ENCODE assay signal across 26 mouse cellular contexts in the genomic region with DNA sequence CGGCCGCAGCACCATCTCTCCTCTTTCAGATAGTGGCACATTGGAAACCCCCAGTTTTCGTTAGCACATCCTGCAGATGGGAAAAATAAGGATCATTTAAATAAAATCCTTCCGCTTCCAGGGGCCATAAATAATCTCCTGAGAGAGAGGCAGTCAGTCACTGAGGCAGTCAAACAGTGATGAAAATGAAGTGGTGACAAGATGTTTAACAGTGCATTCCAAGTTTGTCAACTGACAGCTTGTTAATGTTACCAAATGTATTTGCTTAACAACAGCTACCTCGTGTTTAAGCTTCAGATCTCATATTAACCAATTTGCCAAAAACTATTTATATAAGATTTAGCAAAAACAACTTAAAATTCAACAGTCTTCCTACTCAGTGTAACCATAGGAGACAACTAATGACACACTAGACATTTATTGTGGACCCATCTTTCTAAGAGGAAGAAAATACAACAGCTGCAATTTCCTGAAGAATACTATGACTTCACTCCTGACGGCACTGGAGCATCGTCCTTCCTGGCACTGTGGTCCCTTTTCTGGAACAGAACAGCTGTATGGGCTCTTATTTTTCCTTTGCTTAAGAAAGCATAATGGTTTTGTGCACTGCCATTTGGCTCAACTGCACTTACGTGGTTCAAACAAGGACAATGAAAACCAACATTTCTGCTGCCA. TPM values are rescaled to one million over a fixed set of nuclear protein-coding genes. Genes with fewer than 3 reads are reported as not detected.
DNase-seq lines count a peak whose midpoint lies in the region; ATAC-seq and TF ChIP-seq lines count a peak whose summit lies in the region.
"Had no signal": no experiment of that assay in that cellular context is flagged by ENCODE, and none has a peak within 500 bp of the region (broad histone marks: within the 10 kb centered on the region; RNA-seq: fewer than 3 reads in every experiment).

No protein-coding gene starts in this region.

- no peak overlapping the region for H3K4me2 ChIP-seq in forebrain, embryonic 16.5 days (ENCODE audit: low read length)
- no peak overlapping the region for H3K4me2 ChIP-seq in lung, embryonic 16.5 days (ENCODE audit: low read depth, low read length)
- no peak overlapping the region for H3K4me2 ChIP-seq in midbrain, postnatal 0 days (ENCODE audit: low read depth, low read length, poor library complexity, severe bottlenecking)
- H3K4me2 ChIP-seq: embryonic facial prominence, embryonic 13.5 days; heart, embryonic 13.5 days; hindbrain, embryonic 14.5 days; midbrain, embryonic 15.5 days had no signal

- H3K9ac ChIP-seq in forebrain, embryonic 16.5 days (replicated peaks; ENCODE audit: low read depth, low read length), result no peak overlapping the region
- H3K9ac ChIP-seq in lung, embryonic 16.5 days (ENCODE audit: low read length), result no peak overlapping the region
- H3K9ac ChIP-seq in midbrain, postnatal 0 days (replicated peaks; ENCODE audit: low read length, poor library complexity, severe bottlenecking), result no peak overlapping the region
- H3K9ac ChIP-seq: embryonic facial prominence, embryonic 13.5 days; heart, embryonic 13.5 days; hindbrain, embryonic 14.5 days; liver, postnatal 0 days; midbrain, embryonic 15.5 days had no signal

- intact Hi-C loops in heart, postnatal 10 days (cut with DNase I), result no loop called here

- no peaks in the 10 kb centered on the region for H3K9me3 ChIP-seq in forebrain, embryonic 16.5 days (ENCODE audit: control insufficient read depth, low read length)
- no peaks in the 10 kb centered on the region; the same call in 1 of the 2 replicates for H3K9me3 ChIP-seq in lung, embryonic 16.5 days (ENCODE audit: control insufficient read depth, low read length)
- no peaks in the 10 kb centered on the region for H3K9me3 ChIP-seq in midbrain, postnatal 0 days (ENCODE audit: low read length)
- H3K9me3 ChIP-seq: embryonic facial prominence, embryonic 13.5 days; G1E; heart, embryonic 13.5 days; midbrain, embryonic 15.5 days had no signal

- ATAC-seq in forebrain, embryonic 16.5 days, result peak; percentile 73
- peak; percentile 79 for ATAC-seq in lung, embryonic 16.5 days (ENCODE audit: low read depth)
- ATAC-seq in midbrain, postnatal 0 days (ENCODE audit: low FRiP score), result no peak
- no peak for ATAC-seq in monocyte, adult 5-6 weeks (replicated peaks; ENCODE audit: insufficient number of reproducible peaks, low FRiP score, low TSS enrichment, poor library complexity, severe bottlenecking)
- ATAC-seq: inflammation-experienced regulatory T-cells, adult 6 months; liver, postnatal 0 days; midbrain, embryonic 15.5 days; Patski had no signal

- TF ChIP-seq CTCF in midbrain, postnatal 0 days (IDR thresholded peaks at IDR 0.05), result no peak

- peak; percentile 27 to 46 for DNase-seq in heart, postnatal 10 days
- DNase-seq in heart, adult 18-20 months, result no peak
- DNase-seq in lung, postnatal 4 days, result peak; percentile 15 to 59
- no peak for DNase-seq in midbrain, postnatal 0 days (ENCODE audit: low spot score)
- DNase-seq: adrenal gland, adult 2 months; B cell, adult 2 months; cerebellum, adult 18-20 months; cerebellum, postnatal 36 days; embryo, embryonic 11 days; kidney, postnatal 36 days; layer of hippocampus, postnatal 36 days; liver, postnatal 0 days; thymus, adult 2 months; thymus, postnatal 4 days had no signal

- no peaks in the 10 kb centered on the region for H3K4me1 ChIP-seq in forebrain, embryonic 16.5 days (replicated peaks; ENCODE audit: control insufficient read depth, insufficient read depth, low read length)
- no peaks in the 10 kb centered on the region; the same call in none of the 2 replicates for H3K4me1 ChIP-seq in lung, embryonic 16.5 days (replicated peaks; ENCODE audit: control insufficient read depth, insufficient read depth, low read length)
- H3K4me1 ChIP-seq in midbrain, postnatal 0 days (ENCODE audit: insufficient read depth, low read length), result no peaks in the 10 kb centered on the region
- H3K4me1 ChIP-seq: embryonic facial prominence, embryonic 13.5 days; midbrain, embryonic 15.5 days had no signal

- no peaks in the 10 kb centered on the region for H3K36me3 ChIP-seq in forebrain, embryonic 16.5 days (ENCODE audit: control insufficient read depth, insufficient read depth)
- H3K36me3 ChIP-seq in lung, embryonic 16.5 days (ENCODE audit: control insufficient read depth, insufficient read depth, low read length), result no peaks in the 10 kb centered on the region
- peaks cover 2% of the 10 kb centered on the region; the same call in 1 of the 2 replicates for H3K36me3 ChIP-seq in midbrain, postnatal 0 days (ENCODE audit: insufficient read depth, low read length)
- H3K36me3 ChIP-seq: embryonic facial prominence, embryonic 13.5 days; midbrain, embryonic 15.5 days had no signal

- no peak overlapping the region for H3K4me3 ChIP-seq in forebrain, embryonic 16.5 days (replicated peaks; ENCODE audit: low read length)
- H3K4me3 ChIP-seq in lung, embryonic 16.5 days (ENCODE audit: low read length), result no peak overlapping the region
- H3K4me3 ChIP-seq in midbrain, postnatal 0 days (ENCODE audit: low read depth, low read length), result no peak overlapping the region
- H3K4me3 ChIP-seq: embryonic facial prominence, embryonic 13.5 days; erythroblast, embryonic 14.5 days; heart, embryonic 13.5 days; midbrain, embryonic 15.5 days had no signal

- no peaks in the 10 kb centered on the region for H3K27me3 ChIP-seq in forebrain, embryonic 16.5 days (replicated peaks; ENCODE audit: control insufficient read depth, insufficient read depth, low read length)
- H3K27me3 ChIP-seq in lung, embryonic 16.5 days (ENCODE audit: control insufficient read depth, insufficient read depth, low read depth, low read length), result no peaks in the 10 kb centered on the region; the same call in 1 of the 2 replicates
- H3K27me3 ChIP-seq in midbrain, postnatal 0 days (ENCODE audit: insufficient read depth, low read length), result no peaks in the 10 kb centered on the region
- H3K27me3 ChIP-seq: CH12.LX; embryonic facial prominence, embryonic 13.5 days; heart, embryonic 13.5 days; midbrain, embryonic 15.5 days; Patski had no signal

- 48% methylated on average over 8 of the region's 8 CpGs for WGBS in forebrain, embryonic 16.5 days
- WGBS in lung, embryonic 16.5 days, result 32% methylated on average over 8 of the region's 8 CpGs
- WGBS in midbrain, postnatal 0 days, result 87% methylated on average over 8 of the region's 8 CpGs

- H3K27ac ChIP-seq in forebrain, embryonic 16.5 days (ENCODE audit: low read length), result no peak overlapping the region
- no peak overlapping the region for H3K27ac ChIP-seq in lung, embryonic 16.5 days (ENCODE audit: low read length)
- no peak overlapping the region for H3K27ac ChIP-seq in midbrain, postnatal 0 days (ENCODE audit: low read depth, low read length)
- H3K27ac ChIP-seq: embryonic facial prominence, embryonic 13.5 days; heart, embryonic 13.5 days; hindbrain, embryonic 14.5 days; midbrain, embryonic 15.5 days had no signal

RNA-seq across cellular contexts. Expression of a gene that starts 43.5 kb away (rescaled TPM):
- total RNA-seq in heart, postnatal 10 days (2021), result 10 to 100 TPM; 12.0 to 14.4 TPM
- total RNA-seq in heart, adult 18-20 months (2021), result 1 to 10 TPM; 9.5 to 9.8 TPM
- polyA plus RNA-seq in forebrain, embryonic 16.5 days (2015; fragmentation: Nextera tagmentation; extraction: Ambion mirVana), result 48.5 and 51.6 TPM in 2 replicates
- polyA plus RNA-seq in lung, embryonic 16.5 days (2015; fragmentation: Nextera tagmentation; extraction: Ambion mirVana), result 56.0 and 59.4 TPM in 2 replicates
- total RNA-seq in midbrain, postnatal 0 days (2014; rRNA removed), result 13.0 and 19.0 TPM in 2 replicates
- polyA plus RNA-seq in midbrain, postnatal 0 days (2015; fragmentation: Nextera tagmentation; extraction: Ambion mirVana), result 41.0 and 46.4 TPM in 2 replicates
- total RNA-seq in monocyte, adult 5-6 weeks (2017), result 37.8 to 62.2 TPM (median 41.9 TPM) in 3 replicates

RNA-seq across cellular contexts. Expression of a gene that starts 43.8 kb away (rescaled TPM):
- 1 to 10 TPM; 7.1 to 7.5 TPM for total RNA-seq in heart, postnatal 10 days (2021)
- total RNA-seq in heart, adult 18-20 months (2021), result 1 to 10 TPM; 3.8 to 4.4 TPM
- 13.4 and 13.7 TPM in 2 replicates for polyA plus RNA-seq in forebrain, embryonic 16.5 days (2015; fragmentation: Nextera tagmentation; extraction: Ambion mirVana)
- polyA plus RNA-seq in lung, embryonic 16.5 days (2015; fragmentation: Nextera tagmentation; extraction: Ambion mirVana), result 11.5 and 13.4 TPM in 2 replicates
- total RNA-seq in midbrain, postnatal 0 days (2014; rRNA removed), result 20.1 and 29.7 TPM in 2 replicates
- 17.2 and 17.7 TPM in 2 replicates for polyA plus RNA-seq in midbrain, postnatal 0 days (2015; fragmentation: Nextera tagmentation; extraction: Ambion mirVana)
- total RNA-seq in monocyte, adult 5-6 weeks (2017), result 8.9 to 18.1 TPM (median 16.2 TPM) in 3 replicates

Comparison
In these comparisons a context has a peak if more than half of its experiments do, and no peak if none do; other contexts are left out.
1. DNase-seq: peak in heart, postnatal 10 days (2 of 2) and lung, postnatal 4 days (2 of 2); none in heart, adult 18-20 months (0 of 2) and midbrain, postnatal 0 days (single experiment).
2. ATAC-seq: peak in forebrain, embryonic 16.5 days (single experiment) and lung, embryonic 16.5 days (single experiment); none in midbrain, postnatal 0 days (single experiment) and monocyte, adult 5-6 weeks (single experiment).